Mouse (Mus musculus) E14TG2a.4 (cell line): ENCODE data around the gene Art3.

Experiments used
- CTCF ChIP-seq: conservative IDR thresholded peaks from 2 replicates; pipeline ENCODE4 v1.5.1; 2014; ENCODE audit warnings: low read length
- POU5F1 ChIP-seq: IDR thresholded peaks from 2 replicates; pipeline ENCODE4 v1.6.1; 2014; ENCODE audit warnings: low read length, borderline replicate concordance

DNA sequence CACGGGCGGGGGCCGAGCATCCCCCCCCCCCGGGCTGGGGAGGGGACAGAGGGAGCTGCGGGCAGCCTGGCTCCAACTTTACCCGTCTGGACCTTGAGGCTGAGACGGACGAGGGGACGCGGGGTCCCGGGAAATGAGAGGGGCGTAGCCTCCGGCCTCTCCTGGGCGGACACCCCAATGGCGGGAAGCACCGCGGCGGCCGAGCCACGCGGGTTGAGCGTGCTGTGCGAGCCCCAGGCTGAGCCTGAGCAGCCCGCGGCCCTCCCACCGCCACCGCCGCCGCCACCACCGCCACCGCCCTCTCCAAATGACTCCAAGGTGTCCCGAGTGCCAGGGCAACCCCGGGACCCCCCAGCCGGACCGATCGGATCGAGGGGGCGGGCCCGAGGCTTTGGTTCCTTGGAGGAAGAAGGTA, 103.0 kb downstream of the Art3 start:
- TF ChIP-seq CTCF (no peak), POU5F1 (no peak)
